Mouse (Mus musculus) adrenal gland, postnatal 4 days (tissue): Measurements from ENCODE around the gene Arntl. TPM values are rescaled to one million over a fixed set of nuclear protein-coding genes. Genes with fewer than 3 reads are reported as not detected.

ENCODE experiments used
- DNase-seq, 2 experiments: peaks; one replicate each; pipeline ENCODE4 v3.0.0; 2021 to 2022; ENCODE audit warnings: low spot score in 2 of 2, mixed read lengths in 2 of 2
- long read RNA-seq, 2 experiments: library from polyadenylated mRNA; stranded (forward); transcript quantifications; one replicate each; pipeline ENCODE4 v2.0.0; 2021
- total RNA-seq, 2 experiments: library from RNA; stranded (reverse); gene quantifications; 2 replicates each; pipeline ENCODE4 v1.2.3; 2021

The Arntl gene
- 10 to 100 TPM; 27.1 to 31.5 TPM for total RNA-seq
- long read RNA-seq, experiment 1, transcript Arntl-201 (20 exons, 2,908 nt) = major isoform, 9 of 30 reads
- long read RNA-seq, experiment 1, partial matches to known transcripts = 1 of 30 reads
- long read RNA-seq, experiment 1, other reads (novel, unspliced or antisense) = 19 of 30 reads
- long read RNA-seq, experiment 2, transcript Arntl-201 (20 exons, 2,908 nt) = major isoform, 14 of 57 reads
- long read RNA-seq, experiment 2, partial matches to known transcripts = 4 of 57 reads
- long read RNA-seq, experiment 2, other reads (novel, unspliced or antisense) = 39 of 57 reads

DNA sequence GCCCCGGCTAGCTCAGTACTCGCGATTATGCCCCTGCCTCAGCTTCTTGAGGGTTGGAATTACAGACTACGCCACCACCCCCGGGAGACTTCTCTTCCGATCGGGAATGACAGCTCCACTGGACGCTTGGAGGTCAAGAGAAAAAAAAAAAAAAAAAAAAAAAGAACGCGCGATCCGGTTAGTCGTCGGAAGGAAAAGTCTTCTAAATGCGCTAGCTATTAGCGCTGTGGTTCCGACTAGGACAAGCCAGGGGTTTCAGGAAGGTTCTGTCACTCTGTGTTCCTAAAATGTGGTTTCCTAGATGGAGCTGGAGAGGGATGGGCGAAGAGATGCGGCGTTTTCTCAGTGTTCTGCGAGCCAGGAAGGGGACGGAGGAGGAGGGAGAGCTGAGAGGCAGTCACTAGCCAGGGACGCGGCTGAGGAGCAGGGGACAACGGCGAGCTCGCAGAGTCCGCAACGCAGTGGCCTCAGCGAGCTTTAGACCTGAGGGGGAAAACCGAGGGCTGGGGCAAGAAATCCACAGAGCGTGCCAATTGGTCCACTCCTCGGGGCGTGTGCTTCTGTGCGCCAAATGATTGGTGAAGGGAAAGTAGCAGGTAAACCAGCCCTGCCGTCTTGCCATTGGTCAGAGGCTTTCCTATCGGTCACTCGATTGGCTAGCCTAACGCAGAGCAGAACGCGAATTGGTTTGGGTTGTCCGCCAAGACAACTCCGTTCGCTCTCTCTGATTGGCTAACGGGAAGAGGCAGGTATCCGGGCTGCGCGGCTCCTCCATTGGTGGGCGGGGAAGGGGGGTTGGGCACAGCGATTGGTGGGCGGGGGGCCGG lies at the start of gene Arntl:
TSS of gene Arntl (plus strand) at position 822 of the 827 bp plus-strand sequence.
- DNase-seq = peak; percentile 86 to 93

GRCm38 (mm10) chr7:113161077-113161698 lies 46.1 kb upstream of the Arntl start:
- DNase-seq = no peak

- no peak for DNase-seq
Observed at GRCm38 (mm10) chr7:113164719-113165118, 42.5 kb upstream of the Arntl start.

GRCm38 (mm10) chr7:113167092-113167491 lies 40.2 kb upstream of the Arntl start:
- no peak for DNase-seq

- no peak for DNase-seq
Observed at GRCm38 (mm10) chr7:113168609-113169008, 38.7 kb upstream of the Arntl start.

GRCm38 (mm10) chr7:113172425-113172824 lies 34.8 kb upstream of the Arntl start:
- DNase-seq = no peak

DNA sequence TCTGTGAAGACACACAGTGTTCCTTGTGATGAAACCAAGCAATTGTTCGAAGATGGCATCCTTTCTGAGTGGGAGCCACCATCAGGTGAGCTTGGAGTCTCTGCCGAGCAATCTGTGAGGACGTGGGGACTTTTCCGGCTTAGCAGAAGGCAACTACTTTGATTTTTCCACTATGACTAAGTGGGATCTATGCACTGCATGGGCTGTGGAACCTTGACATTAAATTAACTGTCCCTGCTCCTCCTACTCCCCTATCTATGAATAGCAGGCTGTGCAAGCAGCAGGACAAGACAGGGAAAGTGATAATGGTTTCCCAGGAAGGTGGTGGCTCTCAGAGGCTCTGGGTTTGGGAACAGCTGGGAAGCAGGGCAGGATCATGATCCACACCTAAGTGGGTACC lies 31.8 kb upstream of the Arntl start:
- no peak for DNase-seq

DNA sequence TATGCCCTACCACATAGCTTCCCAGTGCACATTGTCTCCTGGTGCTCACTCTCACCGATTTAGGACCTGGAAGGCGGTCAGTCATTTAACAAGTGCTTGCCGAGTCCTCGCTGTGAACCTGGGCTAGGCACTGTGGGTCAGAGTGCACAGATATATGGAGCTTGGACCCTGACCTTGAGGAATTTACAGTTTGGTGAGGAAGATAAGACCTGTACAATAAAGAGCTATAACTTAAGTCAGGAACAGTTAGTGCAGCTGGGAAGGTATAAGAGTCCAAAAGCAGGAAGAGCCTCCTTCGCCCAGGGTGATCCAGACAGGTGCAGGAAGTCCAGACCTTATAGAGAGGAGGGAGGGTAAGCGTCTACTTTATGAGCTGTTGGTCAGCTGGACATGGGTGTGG lies 29.2 kb upstream of the Arntl start:
- no peak for DNase-seq

DNA sequence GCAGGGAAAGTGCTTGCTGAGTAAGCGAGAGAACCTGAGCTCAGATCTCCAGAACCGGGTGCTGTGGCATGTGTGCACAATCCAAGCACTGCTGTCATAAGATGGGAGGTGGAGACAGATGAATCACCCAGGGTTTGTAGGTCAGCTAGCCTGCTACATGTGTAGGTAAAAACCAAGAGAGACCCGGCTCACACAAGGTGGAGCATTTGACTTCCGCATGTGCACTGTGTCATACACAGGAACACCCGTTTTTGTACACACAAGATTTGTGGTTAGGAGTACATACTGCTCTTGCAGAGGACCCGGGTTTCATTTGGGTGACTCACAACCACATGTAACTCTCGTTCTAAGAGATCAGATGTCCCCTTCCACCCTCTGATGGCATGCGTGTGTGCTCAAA lies 23.5 kb upstream of the Arntl start:
- DNase-seq = no peak

DNA sequence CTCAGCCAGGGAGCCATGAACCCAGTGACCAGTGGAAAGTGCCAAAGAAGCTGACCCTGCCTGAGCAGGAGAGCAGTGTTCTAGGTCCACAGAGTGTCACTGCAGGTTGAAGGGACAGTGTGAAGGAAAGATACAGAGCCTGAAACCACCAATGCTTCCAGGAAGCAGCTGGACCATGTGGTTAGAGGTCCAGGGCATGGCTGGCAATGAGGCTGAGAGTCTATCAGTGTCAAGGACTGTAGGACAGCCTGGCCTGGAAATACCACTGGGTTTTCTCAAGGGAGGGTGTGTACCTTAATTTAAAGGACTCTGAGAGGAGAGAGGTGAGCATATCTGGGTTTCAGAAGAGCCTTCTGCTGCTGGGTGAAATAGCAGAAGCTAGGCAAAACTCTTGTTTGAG lies 22.2 kb upstream of the Arntl start:
- DNase-seq = no peak

DNA sequence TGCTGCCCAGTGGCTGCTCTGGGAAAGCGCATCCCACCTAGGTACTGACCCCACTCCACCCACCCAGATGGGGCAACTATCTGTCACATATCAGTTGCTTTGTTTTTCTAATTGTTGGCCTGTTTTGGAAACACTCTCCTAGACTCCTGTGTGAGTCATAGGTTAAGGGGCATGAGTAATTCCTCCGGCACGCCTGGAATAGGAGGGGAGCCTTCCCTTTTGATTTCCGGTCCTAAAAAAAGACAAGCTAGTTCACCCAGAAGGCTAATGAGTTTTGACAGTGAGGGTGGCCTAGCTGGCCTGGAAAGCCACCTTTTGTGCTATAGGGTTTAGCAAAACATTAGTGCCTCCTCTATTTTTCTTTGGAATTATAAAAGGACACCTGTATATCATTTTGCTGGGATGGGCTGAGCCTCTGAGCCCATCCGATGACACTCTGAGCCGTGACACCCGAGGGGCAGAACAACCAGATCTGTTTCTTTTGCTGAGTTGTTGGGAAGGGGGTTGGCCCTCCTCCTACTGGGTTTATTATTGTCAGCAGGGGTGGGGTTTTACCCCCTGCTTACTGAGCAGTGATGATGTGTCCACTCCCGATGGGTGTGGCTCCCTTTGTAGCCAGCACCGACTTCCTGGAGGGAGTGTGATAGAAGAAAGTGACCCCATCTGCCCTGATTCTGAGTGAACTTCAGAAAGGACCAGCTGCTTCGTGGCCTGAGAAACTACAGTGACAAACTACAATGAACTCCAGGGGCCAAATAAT lies 21.0 kb upstream of the Arntl start:
- DNase-seq = no peak

DNA sequence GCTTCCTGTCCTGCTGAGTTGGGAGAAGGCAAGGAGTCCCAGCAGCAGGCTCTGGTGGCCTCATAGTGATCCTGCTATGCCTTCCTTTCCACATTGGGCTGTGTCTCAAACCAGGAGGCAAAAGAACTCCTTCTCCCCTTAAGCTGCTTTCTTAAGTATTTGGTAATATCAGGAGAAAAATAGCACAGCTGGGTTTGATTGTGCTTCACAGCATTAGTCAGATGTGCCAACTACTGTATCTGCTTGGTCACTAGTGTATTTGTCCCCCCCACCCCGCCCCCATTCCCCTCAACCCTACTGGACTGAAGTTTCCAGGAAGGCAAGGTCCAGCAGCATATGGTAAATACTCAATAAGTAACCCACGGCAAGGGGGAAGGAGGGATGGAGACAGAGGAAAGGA lies 19.2 kb upstream of the Arntl start:
- no peak for DNase-seq

- no peak for DNase-seq
Observed at GRCm38 (mm10) chr7:113188566-113188965, 18.7 kb upstream of the Arntl start.

DNA sequence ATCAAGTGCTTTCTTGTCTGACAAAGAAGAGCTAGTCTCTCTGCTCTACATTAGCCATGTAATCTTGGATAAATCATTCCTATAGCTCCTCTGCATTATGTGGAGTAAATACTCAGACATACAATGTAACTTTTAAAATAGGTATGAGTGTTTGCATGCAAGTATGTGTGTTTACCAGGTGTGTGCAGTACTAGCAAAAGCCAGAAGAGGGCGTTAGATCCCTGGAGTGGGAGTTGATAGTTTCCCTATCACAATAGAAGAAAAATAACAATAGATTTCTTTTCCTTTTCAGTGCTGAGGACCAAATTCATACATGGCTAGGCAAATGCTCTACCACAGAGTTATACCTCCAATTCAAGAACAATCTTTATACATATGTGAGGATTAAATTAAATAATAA lies 15.5 kb upstream of the Arntl start:
- DNase-seq = no peak

DNA sequence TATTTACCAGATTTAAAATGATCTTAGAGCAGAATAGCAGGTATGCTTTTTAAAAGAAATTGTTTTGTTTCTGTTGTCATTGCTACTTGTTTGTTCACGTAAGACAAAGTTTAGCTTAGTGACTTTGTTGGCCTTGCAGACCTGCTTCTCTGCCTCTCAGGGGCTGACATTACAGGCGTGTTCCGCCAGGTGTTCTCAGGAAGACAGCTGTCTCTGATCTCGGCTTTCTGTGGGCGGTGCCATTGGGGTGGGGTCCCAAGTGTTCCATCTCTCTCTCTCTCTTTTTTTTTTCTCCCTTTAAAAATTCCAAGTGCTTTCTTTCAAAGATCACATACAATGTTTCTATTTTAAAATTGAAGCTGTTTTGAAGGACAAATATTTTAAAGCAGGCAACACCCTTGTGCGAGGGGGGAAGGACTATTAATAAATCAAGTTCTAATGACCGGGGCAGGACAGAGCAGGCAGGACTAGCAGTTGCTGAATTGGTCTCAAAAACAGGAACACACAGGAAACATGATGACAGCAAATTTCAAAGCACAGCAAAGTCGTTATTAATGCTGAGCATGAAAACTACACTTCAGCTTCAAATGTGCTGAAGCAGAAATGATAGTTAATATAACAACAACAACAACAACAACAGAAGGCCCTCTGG lies 14.4 kb upstream of the Arntl start:
- DNase-seq = no peak

- no peak for DNase-seq
Observed at GRCm38 (mm10) chr7:113193872-113194271, 13.4 kb upstream of the Arntl start.

- DNase-seq = no peak
Observed at GRCm38 (mm10) chr7:113195271-113195670, 12.0 kb upstream of the Arntl start.

DNA sequence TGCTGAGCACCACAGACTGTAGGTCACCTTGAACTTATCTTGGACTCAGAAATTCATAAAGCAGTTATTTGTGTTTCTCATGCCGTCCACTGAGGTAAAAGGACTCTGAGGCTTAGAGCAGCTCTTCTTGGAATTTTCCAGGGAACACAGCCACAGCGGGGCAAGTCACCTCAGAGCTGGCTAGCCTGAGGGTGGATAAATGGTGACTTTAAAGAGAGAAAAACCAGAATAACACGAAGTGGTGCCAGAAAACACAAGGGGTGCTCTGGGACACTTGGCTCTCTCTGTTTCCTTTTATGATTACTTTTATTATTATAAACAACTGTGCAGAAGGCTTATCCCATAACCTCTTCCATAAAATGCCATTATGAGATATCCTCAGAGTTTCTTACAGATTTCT lies 11.1 kb upstream of the Arntl start:
- no peak for DNase-seq

DNA sequence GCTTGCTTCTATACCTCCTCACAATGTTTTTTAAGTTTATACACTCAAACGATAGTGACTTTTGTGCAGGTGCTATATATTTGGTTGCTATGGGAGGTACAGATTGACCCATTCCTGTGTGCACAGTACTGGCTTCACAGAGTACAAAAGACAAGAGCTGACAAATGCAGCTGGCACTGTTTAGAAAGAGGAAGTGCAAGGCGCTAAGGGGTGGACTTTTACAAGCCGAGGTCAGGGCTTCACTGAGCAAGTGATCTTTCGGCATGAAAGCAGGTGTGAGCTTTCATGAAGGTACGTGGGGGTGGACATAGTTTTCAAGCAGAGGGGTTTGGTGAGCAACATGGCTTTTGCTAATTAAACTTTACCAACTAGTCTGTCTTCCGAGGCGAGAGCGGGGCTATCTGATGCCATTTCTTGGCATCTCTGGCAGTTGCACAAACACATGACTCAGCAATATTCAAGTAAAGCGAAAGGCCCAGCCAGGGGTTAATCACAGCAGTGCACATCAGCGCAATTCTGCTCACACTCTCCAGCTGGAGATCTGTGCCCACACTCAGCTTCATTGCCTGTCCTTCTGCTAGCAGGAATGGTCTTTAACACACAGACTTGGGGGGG lies 10.0 kb upstream of the Arntl start:
- DNase-seq = no peak

- no peak for DNase-seq
Observed at GRCm38 (mm10) chr7:113201584-113201983, 5.7 kb upstream of the Arntl start.
